ENCODE assay signal across 29 mouse cellular contexts in the genomic region with DNA sequence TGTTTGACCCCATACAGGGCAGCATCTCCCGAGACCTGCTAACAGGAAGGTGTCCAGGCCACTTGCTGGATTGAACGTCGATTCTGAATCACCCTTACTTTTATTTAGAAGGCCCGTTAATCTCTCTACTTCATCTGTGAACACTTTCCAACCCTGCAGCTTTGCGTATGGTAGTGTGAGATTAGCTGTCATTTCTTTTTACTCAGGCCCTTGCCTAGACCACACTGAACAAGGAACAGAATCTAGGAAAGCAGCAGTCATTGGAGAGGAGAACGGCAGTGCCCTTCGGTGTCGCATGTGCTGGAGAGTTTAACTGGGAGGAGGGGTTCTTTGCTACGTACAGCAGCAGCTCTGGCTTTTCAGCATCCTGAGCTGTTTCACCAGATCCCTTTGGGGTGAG.
DNase-seq lines count a peak whose midpoint lies in the region; ATAC-seq and TF ChIP-seq lines count a peak whose summit lies in the region.
"Had no signal": no experiment of that assay in that cellular context is flagged by ENCODE, and none has a peak within 500 bp of the region (broad histone marks: within the 10 kb centered on the region; RNA-seq: fewer than 3 reads in every experiment).

No protein-coding gene starts in this region.

- DNase-seq in hindbrain, embryonic 10.5 days (ENCODE audit: low spot score) = no peak
- DNase-seq in hindbrain, postnatal 0 days (ENCODE audit: low spot score) = no peak
- peak; percentile 30 for DNase-seq in midbrain, embryonic 14.5 days
- DNase-seq in midbrain, embryonic 11.5 days (ENCODE audit: low spot score, missing footprints) = no peak
- DNase-seq in brain, embryonic 14.5 days (ENCODE audit: low read depth) = peak; percentile 45
- no peak for DNase-seq in adrenal gland, adult 8-10 months
- no peak for DNase-seq in liver, postnatal 0 days
- DNase-seq: adrenal gland, postnatal 36 days; cerebellum, adult 2 months; cerebellum, postnatal 14 days; kidney, adult 2 months; kidney, postnatal 4 days; layer of hippocampus, postnatal 36 days; liver, embryonic 13.5 days; lung, adult 2 months; lung, postnatal 10 days; right cerebral cortex, postnatal 4 days; thymus, adult 18-20 months; thymus, postnatal 25 days had no signal

- no peak for ATAC-seq in hindbrain, postnatal 0 days
- ATAC-seq in midbrain, embryonic 14.5 days (ENCODE audit: low FRiP score, low TSS enrichment) = no peak
- no peak for ATAC-seq in midbrain, embryonic 11.5 days (ENCODE audit: low FRiP score)
- ATAC-seq in midbrain, embryonic 15.5 days (replicated peaks) = 0 out of 2 replicates have a peak, but pooled peaks have one; percentile 32
- ATAC-seq in liver, postnatal 0 days = no peak

- no peak overlapping the region for H3K9ac ChIP-seq in hindbrain, postnatal 0 days (replicated peaks; ENCODE audit: low read length)
- no peak overlapping the region for H3K9ac ChIP-seq in midbrain, embryonic 14.5 days (replicated peaks; ENCODE audit: low read length)
- no peak overlapping the region for H3K9ac ChIP-seq in midbrain, embryonic 11.5 days (ENCODE audit: low read length)
- H3K9ac ChIP-seq in midbrain, embryonic 15.5 days = no peak overlapping the region
- H3K9ac ChIP-seq in liver, postnatal 0 days (replicated peaks) = no peak overlapping the region
- H3K9ac ChIP-seq: embryonic facial prominence, embryonic 12.5 days; forebrain, embryonic 15.5 days; heart, embryonic 15.5 days; hindbrain, embryonic 15.5 days; intestine, embryonic 15.5 days; limb, embryonic 15.5 days; liver, embryonic 13.5 days had no signal

- TF ChIP-seq CTCF in hindbrain, postnatal 0 days (IDR thresholded peaks at IDR 0.05; ENCODE audit: low read depth) = no peak
- TF ChIP-seq CTCF in brain, embryonic 14.5 days (IDR thresholded peaks at IDR 0.05; ENCODE audit: borderline replicate concordance, extremely low read depth, insufficient read depth, insufficient read length) = no peak
- no peak for TF ChIP-seq CTCF in liver, postnatal 0 days (IDR thresholded peaks at IDR 0.05; ENCODE audit: low read depth)

- H3K27me3 ChIP-seq in hindbrain, embryonic 10.5 days (ENCODE audit: insufficient read depth, poor library complexity, severe bottlenecking) = peaks cover 59% of the 10 kb centered on the region
- H3K27me3 ChIP-seq in hindbrain, postnatal 0 days (ENCODE audit: insufficient read depth, low read length) = no peaks in the 10 kb centered on the region
- H3K27me3 ChIP-seq in midbrain, embryonic 14.5 days (ENCODE audit: control insufficient read depth, insufficient read depth, low read length) = peaks cover 49% of the 10 kb centered on the region
- H3K27me3 ChIP-seq in midbrain, embryonic 11.5 days (ENCODE audit: control insufficient read depth, insufficient read depth, low read length) = peaks cover 74% of the 10 kb centered on the region
- H3K27me3 ChIP-seq in midbrain, embryonic 15.5 days (replicated peaks) = peaks cover 36% of the 10 kb centered on the region
- H3K27me3 ChIP-seq in liver, postnatal 0 days (ENCODE audit: insufficient read depth, low read length) = no peaks in the 10 kb centered on the region
- H3K27me3 ChIP-seq: embryonic facial prominence, embryonic 12.5 days; heart, embryonic 15.5 days; intestine, embryonic 15.5 days; limb, embryonic 15.5 days; liver, embryonic 13.5 days had no signal

- peaks cover 42% of the 10 kb centered on the region for H3K4me1 ChIP-seq in hindbrain, embryonic 10.5 days (replicated peaks)
- H3K4me1 ChIP-seq in hindbrain, postnatal 0 days (ENCODE audit: insufficient read depth, low read length) = no peaks in the 10 kb centered on the region; the same call in none of the 2 replicates
- H3K4me1 ChIP-seq in midbrain, embryonic 14.5 days (ENCODE audit: control insufficient read depth, insufficient read depth, low read length) = peaks cover 29% of the 10 kb centered on the region
- peaks cover 21% of the 10 kb centered on the region for H3K4me1 ChIP-seq in midbrain, embryonic 11.5 days (ENCODE audit: control insufficient read depth, insufficient read depth, low read length)
- H3K4me1 ChIP-seq in midbrain, embryonic 15.5 days = peaks cover 26% of the 10 kb centered on the region
- H3K4me1 ChIP-seq in liver, postnatal 0 days (ENCODE audit: insufficient read depth) = peaks cover 15% of the 10 kb centered on the region
- H3K4me1 ChIP-seq: intestine, embryonic 15.5 days had no signal

- no peak overlapping the region for H3K4me3 ChIP-seq in hindbrain, embryonic 10.5 days
- H3K4me3 ChIP-seq in hindbrain, postnatal 0 days (ENCODE audit: low read length) = no peak overlapping the region
- no peak overlapping the region for H3K4me3 ChIP-seq in midbrain, embryonic 14.5 days (replicated peaks; ENCODE audit: low read depth, low read length)
- no peak overlapping the region for H3K4me3 ChIP-seq in midbrain, embryonic 11.5 days (ENCODE audit: low read depth, low read length)
- H3K4me3 ChIP-seq in midbrain, embryonic 15.5 days = no peak overlapping the region
- no peak overlapping the region for H3K4me3 ChIP-seq in liver, postnatal 0 days (ENCODE audit: low read depth, low read length)
- H3K4me3 ChIP-seq: embryonic facial prominence, embryonic 12.5 days; forebrain, embryonic 15.5 days; heart, embryonic 10.5 days; heart, embryonic 15.5 days; hindbrain, embryonic 15.5 days; intestine, embryonic 15.5 days; limb, embryonic 10.5 days; limb, embryonic 15.5 days; liver, embryonic 13.5 days had no signal

- H3K9me3 ChIP-seq in hindbrain, embryonic 10.5 days = no peaks in the 10 kb centered on the region
- H3K9me3 ChIP-seq in hindbrain, postnatal 0 days (ENCODE audit: low read length) = no peaks in the 10 kb centered on the region
- H3K9me3 ChIP-seq in midbrain, embryonic 14.5 days (ENCODE audit: control insufficient read depth, low read length) = no peaks in the 10 kb centered on the region
- H3K9me3 ChIP-seq in midbrain, embryonic 11.5 days (ENCODE audit: control insufficient read depth, low read length) = no peaks in the 10 kb centered on the region
- no peaks in the 10 kb centered on the region for H3K9me3 ChIP-seq in midbrain, embryonic 15.5 days
- no peaks in the 10 kb centered on the region for H3K9me3 ChIP-seq in liver, postnatal 0 days (ENCODE audit: low read length)
- H3K9me3 ChIP-seq: embryonic facial prominence, embryonic 12.5 days; forebrain, embryonic 15.5 days; heart, embryonic 10.5 days; heart, embryonic 15.5 days; hindbrain, embryonic 15.5 days; intestine, embryonic 15.5 days; limb, embryonic 10.5 days; limb, embryonic 15.5 days; liver, embryonic 13.5 days had no signal

- peaks cover 5% of the 10 kb centered on the region; the same call in 1 of the 2 replicates for H3K36me3 ChIP-seq in hindbrain, embryonic 10.5 days
- no peaks in the 10 kb centered on the region; the same call in 1 of the 2 replicates for H3K36me3 ChIP-seq in hindbrain, postnatal 0 days (ENCODE audit: insufficient read depth, low read length)
- no peaks in the 10 kb centered on the region for H3K36me3 ChIP-seq in midbrain, embryonic 14.5 days (ENCODE audit: control insufficient read depth, insufficient read depth, low read length)
- H3K36me3 ChIP-seq in midbrain, embryonic 11.5 days (ENCODE audit: control insufficient read depth, insufficient read depth, low read length) = no peaks in the 10 kb centered on the region
- H3K36me3 ChIP-seq in midbrain, embryonic 15.5 days (replicated peaks) = no peaks in the 10 kb centered on the region
- H3K36me3 ChIP-seq in liver, postnatal 0 days (replicated peaks; ENCODE audit: insufficient read depth, low read length) = peaks cover 19% of the 10 kb centered on the region
- H3K36me3 ChIP-seq: forebrain, embryonic 15.5 days; hindbrain, embryonic 15.5 days had no signal

- 81% methylated on average over 9 of the region's 9 CpGs for WGBS in hindbrain, embryonic 10.5 days
- WGBS in hindbrain, postnatal 0 days = 71% methylated on average over 9 of the region's 9 CpGs
- WGBS in midbrain, embryonic 14.5 days = 51% methylated on average over 9 of the region's 9 CpGs
- WGBS in midbrain, embryonic 11.5 days = 54% methylated on average over 9 of the region's 9 CpGs
- WGBS in midbrain, embryonic 15.5 days = 41% methylated on average over 9 of the region's 9 CpGs
- WGBS in liver, postnatal 0 days (ENCODE audit: insufficient replicate concordance) = 78% methylated on average over 9 of the region's 9 CpGs

- no peak for TF ChIP-seq POLR2A in brain, embryonic 14.5 days (IDR thresholded peaks at IDR 0.05; ENCODE audit: borderline replicate concordance, extremely low read depth, insufficient read depth, insufficient read length, poor library complexity, severe bottlenecking)

- peak overlapping the region; percentile 54; the same call in 1 of the 2 replicates for H3K27ac ChIP-seq in hindbrain, embryonic 10.5 days
- no peak overlapping the region for H3K27ac ChIP-seq in hindbrain, postnatal 0 days
- no peak overlapping the region; the same call in 1 of the 2 replicates for H3K27ac ChIP-seq in midbrain, embryonic 14.5 days (replicated peaks; ENCODE audit: low read depth, low read length)
- H3K27ac ChIP-seq in midbrain, embryonic 11.5 days (ENCODE audit: low read depth, low read length) = no peak overlapping the region; the same call in 1 of the 2 replicates
- H3K27ac ChIP-seq in midbrain, embryonic 15.5 days = 0 out of 2 replicates have a peak overlapping the region, but pooled peaks have one; percentile 42
- no peak overlapping the region for H3K27ac ChIP-seq in liver, postnatal 0 days (ENCODE audit: low read depth)
- H3K27ac ChIP-seq: embryonic facial prominence, embryonic 12.5 days; forebrain, embryonic 15.5 days; heart, embryonic 10.5 days; heart, embryonic 15.5 days; intestine, embryonic 15.5 days; limb, embryonic 10.5 days; limb, embryonic 15.5 days; liver, embryonic 13.5 days; stomach, postnatal 0 days had no signal

- TF ChIP-seq EP300 in liver, postnatal 0 days (IDR thresholded peaks at IDR 0.05; ENCODE audit: low read depth) = no peak

- no peak overlapping the region for H3K4me2 ChIP-seq in hindbrain, postnatal 0 days (ENCODE audit: low read depth, low read length)
- no peak overlapping the region for H3K4me2 ChIP-seq in midbrain, embryonic 14.5 days (ENCODE audit: low read length)
- no peak overlapping the region for H3K4me2 ChIP-seq in midbrain, embryonic 11.5 days
- no peak overlapping the region for H3K4me2 ChIP-seq in midbrain, embryonic 15.5 days
- no peak overlapping the region for H3K4me2 ChIP-seq in liver, postnatal 0 days (ENCODE audit: low read depth, low read length)
- H3K4me2 ChIP-seq: embryonic facial prominence, embryonic 12.5 days; forebrain, embryonic 15.5 days; heart, embryonic 15.5 days; intestine, embryonic 15.5 days; limb, embryonic 15.5 days; liver, embryonic 13.5 days had no signal

Comparison
In these comparisons a context has a peak if more than half of its experiments do, and no peak if none do; other contexts are left out.
1. DNase-seq: peak in midbrain, embryonic 14.5 days (single experiment) and brain, embryonic 14.5 days (single experiment); none in hindbrain, embryonic 10.5 days (single experiment), hindbrain, postnatal 0 days (single experiment), midbrain, embryonic 11.5 days (single experiment), adrenal gland, adult 8-10 months (single experiment) and liver, postnatal 0 days (single experiment).
2. H3K27ac ChIP-seq: peak in hindbrain, embryonic 10.5 days (single experiment) and midbrain, embryonic 15.5 days (single experiment); none in hindbrain, postnatal 0 days (single experiment), midbrain, embryonic 14.5 days (single experiment), midbrain, embryonic 11.5 days (single experiment) and liver, postnatal 0 days (single experiment).